Mouse (Mus musculus): ENCODE results near the gene Asxl2.
"Not testable (repeated sequence)": the region's sequence is repeated elsewhere in the genome, so short reads cannot be mapped to it uniquely, and the experiment has no call there.

Asxl2 gene

GRCm38 (mm10) chr12:3426530-3427034, at the start of gene Asxl2:
Gene Asxl2 (plus strand): TSS chr12:3426857.
- peak; percentile 99 for DNase-seq (ENCODE audit: low spot score in 2 of 2)

- no peak for DNase-seq (ENCODE audit: low spot score in 2 of 2)
These were observed 49.5 kb upstream of the Asxl2 start for GRCm38 (mm10) chr12:3377190-3377589.

GRCm38 (mm10) chr12:3377755-3378154, 48.9 kb upstream of the Asxl2 start:
- DNase-seq (ENCODE audit: low spot score in 2 of 2), result no peak

GRCm38 (mm10) chr12:3384860-3385259, 41.8 kb upstream of the Asxl2 start:
- no peak for DNase-seq (ENCODE audit: low spot score in 2 of 2)

- DNase-seq (ENCODE audit: low spot score in 2 of 2), result no peak
These were observed 41.4 kb upstream of the Asxl2 start for GRCm38 (mm10) chr12:3385271-3385670.

- no peak for DNase-seq (ENCODE audit: low spot score in 2 of 2)
These were observed 40.7 kb upstream of the Asxl2 start for GRCm38 (mm10) chr12:3385940-3386339.

GRCm38 (mm10) chr12:3387891-3388290, 38.8 kb upstream of the Asxl2 start:
- no peak for DNase-seq (ENCODE audit: low spot score in 2 of 2)

GRCm38 (mm10) chr12:3389394-3389793, 37.3 kb upstream of the Asxl2 start:
- no peak for DNase-seq (ENCODE audit: low spot score in 2 of 2)

GRCm38 (mm10) chr12:3390071-3390470, 36.6 kb upstream of the Asxl2 start:
- DNase-seq (ENCODE audit: low spot score in 2 of 2), result no peak

GRCm38 (mm10) chr12:3390577-3391262, 35.9 kb upstream of the Asxl2 start:
- DNase-seq (ENCODE audit: low spot score in 2 of 2), result peak; percentile 56 to 59

- DNase-seq (ENCODE audit: low spot score in 2 of 2), result no peak
These were observed 35.4 kb upstream of the Asxl2 start for GRCm38 (mm10) chr12:3391276-3391675.

- no peak for DNase-seq (ENCODE audit: low spot score in 2 of 2)
These were observed 33.5 kb upstream of the Asxl2 start for GRCm38 (mm10) chr12:3393140-3393539.

GRCm38 (mm10) chr12:3396931-3397330, 29.7 kb upstream of the Asxl2 start:
- DNase-seq (ENCODE audit: low spot score in 2 of 2), result no peak

- DNase-seq (ENCODE audit: low spot score in 2 of 2), result not testable (repeated sequence)
These were observed 21.0 kb upstream of the Asxl2 start for GRCm38 (mm10) chr12:3405662-3406061.

GRCm38 (mm10) chr12:3406585-3406984, 20.1 kb upstream of the Asxl2 start:
- DNase-seq (ENCODE audit: low spot score in 2 of 2), result no peak

- no peak for DNase-seq (ENCODE audit: low spot score in 2 of 2)
These were observed 11.7 kb upstream of the Asxl2 start for GRCm38 (mm10) chr12:3414956-3415355.

GRCm38 (mm10) chr12:3418761-3419160, 7.9 kb upstream of the Asxl2 start:
- no peak for DNase-seq (ENCODE audit: low spot score in 2 of 2)

- DNase-seq (ENCODE audit: low spot score in 2 of 2), result no peak
These were observed 6.1 kb upstream of the Asxl2 start for GRCm38 (mm10) chr12:3420519-3420918.

GRCm38 (mm10) chr12:3422786-3423185, 3.9 kb upstream of the Asxl2 start:
- no peak for DNase-seq (ENCODE audit: low spot score in 2 of 2)

GRCm38 (mm10) chr12:3424179-3424578, 2.5 kb upstream of the Asxl2 start:
- DNase-seq (ENCODE audit: low spot score in 2 of 2), result no peak

GRCm38 (mm10) chr12:3425375-3426341, 999 bp upstream of the Asxl2 start:
- peak; percentile 22 to 31 for DNase-seq (ENCODE audit: low spot score in 2 of 2)

GRCm38 (mm10) chr12:3427067-3427889, 621 bp downstream of the Asxl2 start:
- peak; percentile 68 to 77 for DNase-seq (ENCODE audit: low spot score in 2 of 2)

Data from spleen, postnatal 36 days (tissue).